Mouse (Mus musculus) frontal cortex, postnatal 14 days (tissue): ENCODE data around the gene Gm7075.
A peak's percentile ranks its signal among the peaks of the same experiment; 100 is the strongest.
"Not testable (repeated sequence)": the region's sequence is repeated elsewhere in the genome, so short reads cannot be mapped to it uniquely, and the experiment has no call there.

Experiments used
- DNase-seq, 2 experiments: peaks; one replicate each; pipeline ENCODE4 v3.0.0; 2022; ENCODE audit warnings: low spot score in 2 of 2

Gene Gm7075

GRCm38 (mm10) chr10:63421739-63422735 lies at the start of gene Gm7075:
TSS of gene Gm7075 (minus strand) at chr10:63421789.
- DNase-seq = no peak

DNA sequence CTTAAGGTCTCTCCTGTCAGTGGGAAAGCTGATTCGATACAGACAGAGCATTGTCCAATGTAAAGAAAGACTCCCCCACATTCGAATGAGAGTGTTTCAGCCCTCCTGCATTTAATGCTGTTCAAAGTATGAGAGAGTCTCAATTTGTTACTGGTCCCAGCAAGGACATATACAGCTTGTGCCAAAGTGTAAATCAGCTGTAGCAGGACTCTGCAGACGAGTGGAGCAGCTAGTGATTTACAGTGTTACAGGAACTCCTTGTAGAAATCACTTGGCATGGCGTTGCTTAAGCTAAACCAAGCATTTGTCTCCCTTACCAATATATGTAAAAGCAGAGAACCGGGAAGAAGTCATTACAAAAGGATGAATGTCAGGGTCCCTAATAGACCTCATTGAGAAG lies 39.3 kb upstream of the Gm7075 start:
- DNase-seq = no peak

DNA sequence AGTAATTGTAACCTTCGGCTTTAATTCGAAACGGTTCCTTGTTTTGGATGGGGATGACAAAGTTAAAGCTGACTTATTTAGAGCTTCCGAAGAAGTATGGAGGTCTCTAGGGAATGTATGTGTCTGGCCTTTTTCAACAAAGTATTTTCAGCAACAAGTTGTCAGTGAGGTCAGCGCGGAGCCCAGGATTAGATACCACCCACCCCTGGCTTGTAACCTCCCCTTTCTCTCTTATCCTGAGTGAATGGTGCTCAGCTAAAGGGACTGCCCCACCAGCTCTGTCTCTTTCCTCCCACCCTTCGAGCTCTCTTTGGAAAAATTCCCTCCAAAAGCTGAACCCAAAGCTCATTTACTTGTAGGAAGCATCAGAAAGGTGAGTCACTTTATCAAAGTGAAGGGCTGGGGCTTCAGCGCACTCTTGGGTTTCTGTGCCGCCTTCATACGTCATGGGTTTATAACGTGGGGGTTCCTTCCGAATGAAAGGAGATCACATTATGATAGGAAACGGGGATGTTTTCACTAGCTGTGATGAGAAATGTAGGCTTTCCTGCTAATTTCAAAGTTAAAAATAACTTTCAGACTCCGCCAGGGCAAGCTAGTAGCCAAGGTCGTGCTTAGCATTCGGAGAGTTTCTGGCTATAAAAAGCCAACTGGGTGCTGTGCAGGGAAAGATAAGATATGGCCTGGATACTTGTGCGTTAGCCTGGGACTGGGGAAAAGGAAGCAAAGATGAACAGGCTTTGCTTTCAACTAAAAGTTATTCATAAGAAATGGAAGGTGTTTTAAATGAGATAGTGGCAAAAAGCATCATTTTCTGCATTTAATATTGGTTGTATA lies 35.9 kb upstream of the Gm7075 start:
- DNase-seq = no peak

GRCm38 (mm10) chr10:63455110-63455878 lies 33.7 kb upstream of the Gm7075 start:
- no peak for DNase-seq

DNA sequence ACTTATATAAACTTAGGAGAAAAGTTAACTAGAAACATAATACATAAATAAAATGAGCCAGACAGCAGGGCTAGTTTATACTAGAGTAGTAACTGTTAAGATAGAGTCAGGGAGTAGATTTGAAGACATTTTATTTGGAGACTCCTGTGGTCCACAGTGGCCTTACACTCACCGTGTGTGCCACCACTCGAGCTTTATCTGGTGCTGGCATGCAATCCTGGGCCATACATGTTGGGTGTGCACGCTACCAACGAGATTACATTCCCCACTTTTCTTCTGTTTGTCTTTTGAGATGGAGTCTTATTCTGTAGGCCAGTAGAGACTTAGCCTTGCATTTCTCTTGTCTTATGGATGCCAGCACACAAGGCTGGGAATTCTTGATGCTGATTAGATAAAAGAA lies 32.3 kb upstream of the Gm7075 start:
- no peak for DNase-seq

DNA sequence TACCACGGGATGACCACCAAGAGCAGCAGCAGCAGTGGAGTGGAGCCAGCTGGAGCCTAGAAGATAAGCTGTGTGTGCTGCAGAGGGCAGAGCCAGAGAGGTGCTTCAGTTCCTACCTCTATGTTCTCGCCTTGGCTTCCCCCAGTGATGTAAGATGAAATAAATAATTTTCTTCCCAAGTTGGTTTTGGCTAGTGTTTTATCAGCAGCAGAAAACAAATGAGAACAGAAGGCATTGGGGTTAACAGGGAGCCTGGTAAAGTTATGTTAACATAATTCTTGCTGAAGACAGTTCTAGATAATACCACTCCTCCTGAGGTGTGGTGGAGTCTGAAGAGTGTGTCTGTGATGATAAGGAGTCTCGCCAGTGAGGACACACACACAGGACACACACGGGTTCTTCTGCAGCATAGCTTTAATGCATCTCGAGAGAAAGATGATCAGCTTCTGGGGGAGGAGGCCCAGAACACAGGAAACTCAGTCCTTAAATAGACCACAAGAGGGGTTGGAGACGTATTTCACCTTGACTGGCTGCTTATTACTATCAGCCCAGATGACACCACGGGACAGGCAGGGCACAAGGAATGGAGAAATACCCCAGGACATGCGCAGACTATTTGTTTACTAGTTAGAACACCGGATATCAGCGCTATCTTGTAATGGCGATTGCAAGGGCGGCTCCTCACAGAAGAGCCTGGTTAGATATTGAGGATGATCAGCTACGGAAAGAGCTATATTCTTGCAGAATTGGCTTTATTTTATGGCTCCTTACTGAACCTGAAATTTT lies 23.2 kb upstream of the Gm7075 start:
- DNase-seq = not testable (repeated sequence)

GRCm38 (mm10) chr10:63439694-63440228 lies 18.2 kb upstream of the Gm7075 start:
- DNase-seq = no peak

GRCm38 (mm10) chr10:63438736-63439262 lies 17.2 kb upstream of the Gm7075 start:
- DNase-seq = no peak

DNA sequence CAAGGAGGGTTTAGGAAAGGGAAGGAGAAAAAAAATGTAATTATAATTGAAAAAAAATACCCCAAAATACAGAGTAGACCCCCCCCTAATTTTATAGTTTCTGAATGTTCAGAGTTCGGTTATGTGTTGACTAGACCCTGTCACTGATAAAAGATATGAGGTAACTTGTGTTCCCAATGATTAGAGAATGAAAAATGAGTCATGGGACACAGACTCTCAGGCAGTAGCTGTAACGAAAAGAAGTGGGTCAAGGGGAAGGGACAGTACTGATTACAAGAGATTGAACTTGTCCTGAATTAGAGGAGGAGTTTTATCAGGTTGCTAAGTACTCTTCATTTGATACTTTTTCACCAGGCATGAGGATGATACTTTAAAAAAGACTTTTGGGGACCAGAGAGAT lies 11.3 kb upstream of the Gm7075 start:
- no peak for DNase-seq

DNA sequence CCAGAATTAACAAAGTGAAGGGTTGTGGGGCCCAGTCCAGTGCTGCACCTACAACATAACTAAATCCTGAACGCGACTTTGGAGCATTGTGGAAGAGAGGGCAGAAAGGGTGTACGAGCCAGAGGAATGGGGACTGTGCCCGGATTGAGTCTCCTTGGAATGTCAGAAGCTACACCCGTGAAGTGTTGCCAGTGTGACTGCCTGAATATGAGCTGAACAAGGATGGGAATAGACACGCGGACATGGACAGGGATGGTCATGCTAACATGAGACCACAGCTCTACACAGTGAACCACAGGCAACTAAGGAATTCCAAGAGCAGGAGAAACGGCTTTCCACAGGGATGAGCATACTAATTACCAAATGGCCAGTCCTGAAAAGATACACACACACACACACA lies 10.5 kb upstream of the Gm7075 start:
- DNase-seq = no peak

- DNase-seq = no peak
Observed at GRCm38 (mm10) chr10:63431221-63431736, 9.7 kb upstream of the Gm7075 start.

DNA sequence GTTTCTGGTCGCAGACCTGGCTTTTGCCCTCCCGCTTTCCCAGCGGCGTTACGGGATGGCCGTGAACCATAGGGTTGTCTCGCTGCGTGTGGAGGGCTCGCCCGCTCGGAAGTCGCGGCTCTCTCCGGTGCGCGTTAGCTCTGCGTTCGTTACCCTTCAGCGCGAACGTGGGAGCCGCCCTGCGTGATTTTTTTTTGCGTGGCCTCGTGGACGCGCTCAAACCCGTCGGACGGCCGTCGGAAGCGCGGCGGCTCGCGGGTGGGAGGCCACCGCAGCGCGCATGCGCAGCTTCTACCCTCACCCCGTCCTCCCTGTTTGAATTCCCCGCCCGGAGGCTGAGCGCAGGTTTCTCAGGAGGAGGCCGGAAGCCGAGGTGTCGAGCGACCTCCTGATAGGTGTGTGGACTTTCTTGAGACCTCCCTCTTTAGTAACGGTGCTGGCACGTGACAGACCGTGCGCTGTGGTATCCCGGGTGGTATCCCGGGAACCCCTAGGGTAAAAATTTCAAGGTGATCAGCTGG lies 8.3 kb upstream of the Gm7075 start, which contains the start of gene Ctnna3:
TSS of gene Ctnna3 (plus strand) at position 314 of the 521 bp plus-strand sequence.
- DNase-seq = peak; percentile 76 to 86

- DNase-seq = peak; percentile 98 to 100
Observed at GRCm38 (mm10) chr10:63429380-63429779, 7.8 kb upstream of the Gm7075 start.

DNA sequence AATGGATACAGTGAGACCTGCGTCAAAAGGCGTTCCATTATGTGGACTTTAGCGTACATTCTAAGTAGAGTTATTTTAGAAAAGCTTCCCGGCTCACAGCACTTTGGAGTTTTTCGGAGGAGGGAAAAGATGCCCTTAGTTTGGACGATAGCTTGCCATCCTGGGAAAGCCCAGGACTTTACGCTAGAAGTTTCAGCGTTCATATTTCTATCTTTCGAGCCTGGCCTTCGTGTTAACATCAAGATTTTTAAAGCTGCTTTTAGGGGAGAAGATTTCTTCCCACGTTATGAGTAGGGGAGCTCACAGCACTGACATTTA lies 7.4 kb upstream of the Gm7075 start:
- DNase-seq = no peak

DNA sequence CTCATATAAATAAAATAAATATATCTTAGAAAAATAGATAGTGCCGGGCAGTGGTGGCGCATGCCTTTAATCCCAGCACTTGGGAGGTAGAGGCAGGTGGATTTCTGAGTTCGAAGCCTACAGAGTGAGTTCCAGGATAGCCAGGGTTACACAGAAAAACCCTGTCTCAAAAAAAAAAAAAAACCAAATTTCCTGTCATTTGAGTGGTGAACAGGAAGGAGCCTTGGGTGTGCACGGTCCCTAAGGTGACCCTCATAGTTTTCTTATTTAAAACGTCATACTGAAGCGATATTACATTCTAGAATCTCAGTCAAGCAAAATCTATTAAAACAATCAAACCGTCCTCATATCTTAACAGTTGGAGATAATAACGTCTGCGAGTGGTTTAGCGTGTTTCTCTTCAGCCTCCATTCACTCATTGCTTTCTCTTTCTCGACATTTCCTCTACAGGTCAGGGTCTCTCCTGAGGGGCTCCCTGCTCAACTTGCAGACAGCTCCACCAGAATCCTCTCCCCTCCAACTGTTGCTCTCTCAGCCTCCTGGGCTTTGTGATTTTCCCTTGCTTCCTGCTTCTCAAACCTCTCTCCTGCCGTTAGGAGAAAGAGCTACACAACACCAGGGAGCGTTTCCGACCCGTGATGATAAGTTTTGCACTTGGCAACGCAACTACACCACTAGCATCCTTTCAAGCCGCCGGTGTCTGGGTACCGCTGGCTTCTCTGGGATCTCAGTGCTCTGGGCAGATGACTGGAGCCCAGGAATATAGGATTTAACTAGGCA lies 6.8 kb upstream of the Gm7075 start:
- peak in 1 of 2 experiments; percentile 34 for DNase-seq

- no peak for DNase-seq
Observed at GRCm38 (mm10) chr10:63427146-63427545, 5.6 kb upstream of the Gm7075 start.

DNA sequence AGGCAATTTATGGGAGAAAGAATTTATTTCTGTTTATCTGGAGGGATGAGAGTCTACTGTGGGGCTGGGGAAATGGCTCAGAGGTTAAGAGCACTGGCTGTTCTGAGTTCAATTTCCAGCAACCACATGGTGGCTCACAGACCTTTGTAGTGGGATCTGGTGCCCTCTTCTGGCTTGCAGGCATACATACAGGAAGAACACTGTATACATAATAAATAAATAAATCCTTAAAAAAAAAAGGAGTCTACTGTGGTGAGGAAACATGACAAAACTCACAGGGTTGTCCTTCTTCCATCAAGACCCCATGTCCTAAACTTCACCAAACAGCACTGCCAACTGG lies 2.9 kb upstream of the Gm7075 start:
- DNase-seq = no peak

- no peak for DNase-seq
Observed at GRCm38 (mm10) chr10:63423591-63424474, 2.2 kb upstream of the Gm7075 start.

DNA sequence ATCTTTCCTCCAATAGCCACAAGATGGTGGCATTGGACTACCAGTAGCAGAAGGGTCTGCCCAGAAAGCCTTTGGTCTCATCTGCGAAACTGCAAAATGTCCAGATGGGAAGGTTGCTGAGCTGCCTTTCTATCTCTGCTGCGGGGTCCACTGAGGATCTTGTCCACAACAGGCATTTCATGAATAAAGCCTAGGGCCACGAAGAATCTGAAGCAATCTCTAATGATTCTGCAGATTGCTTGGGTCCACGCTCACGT lies 1.1 kb upstream of the Gm7075 start:
- no peak for DNase-seq
